Mouse (Mus musculus): ENCODE data around the gene Med29. TPM values are rescaled to one million over a fixed set of nuclear protein-coding genes. Genes with fewer than 3 reads are reported as not detected.
A peak's percentile ranks its signal among the peaks of the same experiment; 100 is the strongest.

The Med29 gene
- polyA plus RNA-seq, 1 experiment: 32.8 TPM

- DNase-seq (ENCODE audit: extremely low spot score in 1 of 2, low spot score in 1 of 2): no peak
Measured at GRCm38 (mm10) chr7:28377190-28378065, 15.1 kb downstream of the Med29 start.

- no peak for DNase-seq (ENCODE audit: extremely low spot score in 1 of 2, low spot score in 1 of 2)
Measured at GRCm38 (mm10) chr7:28376011-28376771, 16.3 kb downstream of the Med29 start.

DNA sequence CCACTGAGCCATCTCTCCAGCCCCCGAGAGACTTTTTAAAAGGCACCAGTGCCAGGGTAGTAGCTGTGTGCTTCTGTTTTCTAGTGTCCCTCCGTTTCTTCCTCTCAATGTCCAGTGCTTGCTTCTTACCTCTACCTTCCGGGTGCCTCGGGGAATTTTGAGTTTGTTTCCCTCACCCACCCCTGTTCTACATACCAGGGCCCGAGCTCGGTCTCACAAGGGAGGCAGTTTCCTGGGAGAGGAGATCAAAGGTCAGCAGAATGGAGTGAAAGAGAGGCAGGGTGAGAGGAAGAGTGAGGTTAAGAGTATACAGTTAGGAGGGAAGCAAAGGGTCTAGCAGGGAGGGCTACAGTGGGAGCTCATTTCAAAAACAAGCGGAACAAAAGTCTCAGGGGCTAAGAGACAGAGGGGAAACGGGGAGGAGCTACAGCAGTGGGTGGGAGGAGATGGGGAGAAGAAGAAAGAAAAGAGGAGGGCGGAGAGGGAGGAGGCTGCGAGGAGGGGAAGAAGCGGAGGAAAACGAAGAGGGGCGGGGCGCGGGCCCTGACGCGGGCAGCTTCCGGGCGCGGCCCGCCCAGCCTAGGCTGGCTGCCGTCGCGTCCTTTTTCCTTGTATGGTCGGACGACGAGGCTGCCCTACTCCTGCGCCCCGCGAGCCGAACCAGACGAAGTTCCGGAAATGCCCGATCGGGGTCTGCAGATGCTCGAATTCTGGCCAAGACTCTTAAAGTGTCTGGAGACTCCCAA, 17.2 kb downstream of the Med29 start:
- peak; percentile 45 to 72 for DNase-seq (ENCODE audit: extremely low spot score in 1 of 2, low spot score in 1 of 2)

- DNase-seq (ENCODE audit: extremely low spot score in 1 of 2, low spot score in 1 of 2): no peak
Measured at GRCm38 (mm10) chr7:28374647-28375046, 17.9 kb downstream of the Med29 start.

DNA sequence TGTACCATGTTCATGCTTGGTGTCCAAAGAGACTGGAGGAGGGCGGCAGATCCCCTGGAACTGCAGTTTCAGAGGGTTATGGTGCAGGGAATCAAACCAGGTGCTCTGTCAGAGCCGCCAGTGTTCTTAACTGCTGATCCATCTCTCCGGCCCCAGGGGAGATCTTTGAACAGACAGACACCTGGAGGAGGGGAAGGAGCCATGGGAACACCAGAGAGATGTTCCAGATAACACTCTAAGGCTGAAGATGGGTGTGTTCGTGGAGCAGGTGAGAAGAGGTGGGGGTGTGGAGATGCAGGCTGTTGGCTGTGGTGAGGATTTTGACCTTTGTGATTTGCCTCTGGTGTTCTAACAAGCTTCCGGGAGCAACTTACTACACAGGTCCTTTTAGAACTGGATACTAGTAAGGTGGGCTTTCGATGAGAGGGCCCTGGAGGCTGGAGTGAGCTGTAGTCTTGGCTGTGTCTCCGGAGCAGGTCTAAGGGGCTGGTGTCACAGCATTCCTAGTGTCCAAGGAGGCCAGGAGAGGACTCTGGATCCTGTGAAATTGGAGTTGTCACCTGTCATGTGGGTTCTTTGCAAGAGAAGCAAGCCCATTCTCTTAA, 18.5 kb downstream of the Med29 start:
- DNase-seq (ENCODE audit: extremely low spot score in 1 of 2, low spot score in 1 of 2): no peak

DNA sequence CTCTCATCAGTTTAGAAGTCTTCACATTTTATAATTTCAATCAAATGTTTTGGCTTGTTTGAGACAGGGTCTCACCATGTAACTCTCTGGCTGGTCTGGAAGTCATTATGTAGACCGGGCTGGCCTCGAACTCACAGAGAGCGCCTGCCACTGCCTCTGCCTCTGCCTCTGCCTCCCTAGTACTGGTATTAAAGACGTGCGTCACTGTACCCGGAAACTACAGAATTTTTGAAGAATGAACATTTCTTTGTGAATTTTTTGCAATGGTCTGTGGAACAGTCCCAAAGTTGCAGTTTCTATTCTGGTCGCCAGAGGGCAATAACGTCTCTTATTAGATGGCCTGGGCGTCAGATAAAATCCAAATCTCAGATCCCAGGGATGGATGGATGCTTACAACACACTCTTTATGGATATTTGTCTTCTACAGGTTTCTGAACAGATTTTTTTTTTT, 19.4 kb downstream of the Med29 start:
- DNase-seq (ENCODE audit: extremely low spot score in 1 of 2, low spot score in 1 of 2): peak; percentile 71 to 91

DNA sequence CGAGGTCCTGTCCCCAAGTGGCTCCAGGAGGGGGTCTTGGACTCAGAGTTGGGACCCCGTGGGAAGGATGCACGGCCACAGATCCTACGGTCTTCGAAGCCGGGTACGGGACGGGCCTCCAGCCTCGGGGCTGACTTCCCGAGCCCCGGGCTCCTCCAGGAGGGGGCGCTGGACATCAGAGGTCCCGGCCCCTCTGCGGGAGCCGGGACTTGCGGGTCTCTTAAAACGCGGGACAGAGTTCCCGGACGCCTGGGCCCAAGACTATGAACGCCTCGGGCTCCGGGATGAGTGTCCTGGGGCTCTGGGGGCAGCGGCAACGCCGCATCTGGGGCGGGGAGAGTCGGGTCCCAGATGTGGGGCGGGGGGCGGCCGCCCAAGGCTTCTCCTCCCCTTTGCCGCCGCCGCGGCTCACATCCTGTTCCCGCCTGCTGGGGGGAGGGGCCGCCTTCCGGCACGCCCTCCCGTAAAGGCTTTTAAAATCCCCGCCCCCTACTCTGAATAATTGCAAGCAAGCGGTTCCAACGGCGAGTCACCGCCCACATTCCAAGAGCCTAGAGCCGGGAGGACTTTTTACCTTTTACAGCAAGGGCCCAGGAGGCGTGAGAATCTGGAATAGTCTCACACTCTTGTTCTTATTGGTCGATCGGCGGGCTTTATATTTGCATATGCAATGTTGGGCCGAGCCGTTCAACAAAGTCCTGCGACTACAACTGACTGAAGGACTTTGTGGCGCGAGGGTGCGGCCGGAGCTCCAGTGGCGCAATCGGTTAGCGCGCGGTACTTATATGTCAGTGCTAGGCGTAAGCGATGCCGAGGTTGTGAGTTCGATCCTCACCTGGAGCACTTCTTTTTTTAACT, 20.0 kb downstream of the Med29 start, which contains the start of gene Plekhg2:
Gene Plekhg2 (minus strand): TSS at position 349 of the 858 bp plus-strand sequence.
- peak; percentile 93 to 97 for DNase-seq (ENCODE audit: extremely low spot score in 1 of 2, low spot score in 1 of 2)

GRCm38 (mm10) chr7:28371514-28371989, 21.0 kb downstream of the Med29 start:
- no peak for DNase-seq (ENCODE audit: extremely low spot score in 1 of 2, low spot score in 1 of 2)

- no peak for DNase-seq (ENCODE audit: extremely low spot score in 1 of 2, low spot score in 1 of 2)
Measured at GRCm38 (mm10) chr7:28370977-28371513, 21.5 kb downstream of the Med29 start.

GRCm38 (mm10) chr7:28370051-28370450, 22.5 kb downstream of the Med29 start:
- DNase-seq (ENCODE audit: extremely low spot score in 1 of 2, low spot score in 1 of 2): no peak

DNA sequence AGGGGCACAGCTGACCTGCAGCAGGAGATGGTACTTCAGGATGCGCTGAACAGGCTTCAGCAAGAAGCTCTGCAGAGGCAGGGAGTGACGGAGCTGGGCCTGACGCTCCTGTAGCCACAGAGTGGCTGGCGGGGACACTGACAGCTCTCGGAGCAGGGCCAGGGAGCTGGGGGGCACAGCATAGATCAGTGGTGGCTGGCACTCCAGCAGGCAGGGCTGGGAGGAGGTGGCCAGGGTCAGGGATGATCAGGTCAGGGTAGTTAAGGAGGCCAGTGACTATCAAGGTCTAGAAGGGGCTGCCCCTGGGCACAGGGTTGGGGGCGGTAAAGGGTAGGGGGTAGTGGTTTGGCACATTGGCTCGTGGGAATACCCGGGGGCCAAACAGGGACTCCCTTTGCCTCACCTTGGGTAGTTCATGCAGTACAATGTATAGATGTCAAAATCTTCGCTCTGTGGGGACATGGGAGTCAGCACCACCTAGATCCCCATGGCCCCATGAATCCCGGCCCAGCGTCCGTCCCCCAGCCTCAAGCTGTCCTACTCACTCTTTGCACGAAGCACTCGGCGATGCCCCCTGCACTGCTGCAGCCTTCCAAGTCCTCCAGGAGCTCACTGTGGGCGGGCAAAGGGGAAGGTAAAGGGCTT, 24.1 kb downstream of the Med29 start:
- DNase-seq (ENCODE audit: extremely low spot score in 1 of 2, low spot score in 1 of 2): no peak

- DNase-seq (ENCODE audit: extremely low spot score in 1 of 2, low spot score in 1 of 2): no peak
Measured at GRCm38 (mm10) chr7:28367663-28368275, 24.7 kb downstream of the Med29 start.

DNA sequence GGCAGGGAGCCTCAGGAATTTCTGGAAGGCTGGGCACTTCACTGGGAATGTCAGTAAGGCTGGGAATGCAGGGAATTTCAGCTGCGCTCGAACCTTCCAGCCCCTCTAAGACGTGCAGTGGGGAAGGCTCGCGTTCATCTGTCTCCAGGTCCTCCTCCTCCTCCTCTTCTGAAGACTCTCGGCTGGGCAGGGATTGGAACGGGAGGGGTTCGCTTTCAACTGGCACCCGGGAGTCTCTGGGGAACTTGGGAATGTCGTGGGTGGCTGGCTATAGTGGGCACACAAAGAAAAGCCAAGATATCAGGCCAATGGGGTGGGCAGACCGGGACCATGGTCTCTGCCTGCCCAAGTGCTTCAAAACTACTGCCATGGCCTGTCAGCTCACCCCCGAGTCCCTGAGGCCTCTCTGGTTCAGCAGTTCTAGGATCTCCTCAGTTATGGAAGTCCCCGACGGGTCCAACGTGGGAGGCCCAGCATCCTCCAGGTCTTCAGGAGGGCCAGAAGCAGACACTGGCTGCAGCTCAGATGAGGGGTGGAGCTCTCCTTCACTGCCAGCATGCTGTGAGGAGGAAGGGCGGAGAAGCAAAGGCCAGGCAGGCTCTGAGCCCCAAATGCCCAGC, 30.0 kb downstream of the Med29 start:
- DNase-seq (ENCODE audit: extremely low spot score in 1 of 2, low spot score in 1 of 2): no peak

DNA sequence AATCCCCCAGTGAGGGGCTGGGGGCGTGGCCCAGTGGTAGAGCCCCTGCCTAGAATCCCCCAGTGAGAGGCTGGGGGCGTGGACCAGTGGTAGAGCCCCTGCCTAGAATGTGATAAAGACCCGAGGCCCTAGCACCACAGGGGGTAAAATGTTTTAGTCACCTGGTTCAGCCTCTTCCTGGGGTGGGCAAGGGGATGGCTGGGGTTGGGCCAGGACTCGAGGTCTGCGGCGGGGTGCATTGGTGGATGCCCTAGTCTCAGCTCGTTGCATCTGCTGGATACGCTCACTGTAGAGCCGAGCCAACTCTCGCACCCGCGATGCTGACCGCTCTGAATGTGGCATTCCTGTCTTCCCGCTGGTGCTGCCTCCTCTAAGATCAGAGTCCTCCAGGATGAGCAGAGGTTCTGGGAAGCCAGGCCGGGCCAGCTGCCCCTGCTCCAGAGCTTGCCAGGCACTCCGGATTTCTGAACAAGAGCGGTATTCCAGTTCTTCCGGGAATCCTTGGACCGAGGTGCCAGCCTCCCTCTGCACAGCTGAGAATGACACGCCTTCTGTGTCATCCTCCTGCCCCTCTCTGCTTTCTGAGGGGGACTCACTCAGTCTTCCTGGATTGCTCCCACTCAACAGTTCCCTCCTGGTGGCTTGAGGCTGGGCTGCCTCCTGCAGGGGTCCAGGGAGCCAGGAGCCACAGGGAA, 30.7 kb downstream of the Med29 start:
- no peak for DNase-seq (ENCODE audit: extremely low spot score in 1 of 2, low spot score in 1 of 2)

DNA sequence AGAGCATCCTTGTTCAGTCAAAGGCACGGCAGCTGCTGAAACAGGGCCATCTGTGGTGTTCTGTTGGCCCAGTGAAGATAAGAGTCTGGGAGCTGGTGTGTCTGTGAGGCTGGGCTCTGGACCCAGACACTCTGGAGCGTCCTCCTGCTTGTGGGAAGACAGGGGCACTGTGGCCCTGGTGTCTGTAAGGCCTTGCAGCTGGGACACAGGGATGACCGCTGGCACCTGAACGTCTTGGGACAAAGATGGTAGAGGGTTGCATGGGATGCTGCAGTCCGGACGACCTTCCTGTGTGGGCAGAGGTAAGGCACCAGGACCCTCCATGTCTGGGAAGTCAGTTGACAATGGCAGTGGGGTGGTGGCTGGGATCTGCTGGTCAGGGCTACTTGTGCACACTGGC, 32.2 kb downstream of the Med29 start:
- DNase-seq (ENCODE audit: extremely low spot score in 1 of 2, low spot score in 1 of 2): no peak

GRCm38 (mm10) chr7:28359854-28360253, 32.7 kb downstream of the Med29 start:
- no peak for DNase-seq (ENCODE audit: extremely low spot score in 1 of 2, low spot score in 1 of 2)

DNA sequence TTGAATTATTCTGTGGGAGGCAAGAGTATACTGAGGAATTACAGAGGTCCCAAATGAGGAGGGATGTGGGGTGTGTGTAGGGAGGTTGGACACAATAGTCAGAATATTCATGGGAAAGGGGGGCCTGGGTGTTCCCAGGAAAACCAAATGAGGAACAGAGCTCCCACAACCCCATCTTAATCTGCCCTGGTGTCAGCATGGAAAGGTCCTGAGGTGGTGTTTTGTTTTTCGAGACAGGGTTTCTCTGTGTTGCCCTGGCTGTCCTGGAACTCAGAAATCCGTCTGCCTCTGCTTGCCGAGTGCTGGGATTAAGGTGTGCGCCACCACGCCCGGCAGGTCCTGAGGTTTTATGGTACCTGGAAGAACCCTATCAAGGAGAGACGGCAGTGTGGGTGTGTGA, 34.1 kb downstream of the Med29 start:
- DNase-seq (ENCODE audit: extremely low spot score in 1 of 2, low spot score in 1 of 2): no peak

Measured in frontal cortex, adult 2 months (tissue).